Mouse (Mus musculus): ENCODE data around the gene Acbd7. TPM values are rescaled to one million over a fixed set of nuclear protein-coding genes. Genes with fewer than 3 reads are reported as not detected.

Acbd7 gene
- polyA plus RNA-seq (2014; fragmentation: Nextera tagmentation; extraction: Ambion mirVana) = 1.7 TPM in 1 of 2 replicates, not detected in the other

DNA sequence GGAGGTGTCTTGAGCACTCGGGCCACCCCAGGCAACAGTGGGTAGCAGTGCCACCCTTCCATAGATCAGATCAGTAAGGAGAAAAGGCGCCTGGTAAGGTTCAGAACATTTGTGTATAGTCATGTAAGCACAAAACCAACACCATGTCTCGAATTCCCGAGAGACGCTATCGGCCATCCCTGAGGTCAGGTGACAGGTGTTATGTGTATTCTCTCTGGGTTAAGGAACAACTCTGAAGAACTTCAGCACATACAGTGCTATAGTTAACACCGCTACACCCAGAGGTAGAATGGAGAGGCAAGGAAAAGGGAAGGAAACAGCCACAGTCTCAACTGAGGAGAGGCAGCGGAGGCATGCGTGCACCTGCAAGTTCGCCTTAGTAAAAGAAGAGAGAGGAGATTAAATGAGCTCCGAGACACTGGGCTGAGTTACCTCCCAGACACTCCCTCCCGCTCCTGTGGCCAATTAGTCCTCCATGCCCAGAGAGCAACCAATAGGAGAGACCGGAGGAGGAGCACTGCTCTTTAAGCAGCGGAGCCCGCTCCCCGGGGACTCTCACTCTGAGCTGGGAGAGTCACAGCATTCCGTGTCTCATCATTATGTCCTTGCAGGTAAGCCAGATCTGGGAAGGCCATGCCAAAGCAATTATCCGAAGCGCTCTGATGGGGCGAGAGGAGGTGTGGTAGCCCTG, at the start of gene Acbd7:
TSS of gene Acbd7 (plus strand) at position 558 of the 691 bp plus-strand sequence.
- 4% methylated on average over 20 of the region's 20 CpGs for WGBS
- peak within 1 kb of the TSS; percentile 18; the same call in 1 of the 2 replicates for H3K9ac ChIP-seq (ENCODE audit: low read length)

GRCm38 (mm10) chr2:3286243-3286642, 49.7 kb upstream of the Acbd7 start:
- H3K4me1 ChIP-seq (ENCODE audit: control insufficient read depth, insufficient read depth, low read length) = peaks cover 2% of the 10 kb centered on the region; the same call in 1 of the 2 replicates
- DNase-seq (ENCODE audit: low spot score) (no peak), ATAC-seq (ENCODE audit: insufficient read depth, low FRiP score, low TSS enrichment) (no peak)
- no peak overlapping the region for H3K4me3 ChIP-seq (ENCODE audit: low read depth, low read length)
- no peaks in the 10 kb centered on the region for H3K36me3 ChIP-seq (ENCODE audit: control insufficient read depth, insufficient read depth, low read length)
- WGBS = 94% methylated on average over 2 of the region's 2 CpGs
- no peak overlapping the region for H3K4me2 ChIP-seq (ENCODE audit: low read depth)
- no peaks in the 10 kb centered on the region for H3K9me3 ChIP-seq (ENCODE audit: control insufficient read depth, low read length)
- no peak overlapping the region for H3K9ac ChIP-seq (ENCODE audit: low read length)
- no peaks in the 10 kb centered on the region for H3K27me3 ChIP-seq (ENCODE audit: control insufficient read depth, insufficient read depth, low read length)
- no peak overlapping the region for H3K27ac ChIP-seq (ENCODE audit: low read depth, low read length)

More for the DNA sequence above, at the start of gene Acbd7:
- Histone ChIP-seq H3K27me3 (ENCODE audit: control insufficient read depth, insufficient read depth, low read length) (no peaks in the 10 kb centered on the region), H3K4me1 (ENCODE audit: control insufficient read depth, insufficient read depth, low read length) (peaks cover 5% of the 10 kb centered on the region; the same call in 1 of the 2 replicates), H3K36me3 (ENCODE audit: control insufficient read depth, insufficient read depth, low read length) (no peaks in the 10 kb centered on the region), H3K4me2 (ENCODE audit: low read depth) (peak within 1 kb of the TSS; percentile 47), H3K9me3 (ENCODE audit: control insufficient read depth, low read length) (no peaks in the 10 kb centered on the region), H3K27ac (ENCODE audit: low read depth, low read length) (no peak within 1 kb of the TSS), H3K4me3 (ENCODE audit: low read depth, low read length) (peak within 1 kb of the TSS; percentile 19)
- ATAC-seq (ENCODE audit: insufficient read depth, low FRiP score, low TSS enrichment) = no peak
- DNase-seq (ENCODE audit: low spot score) = peak; percentile 51

DNA sequence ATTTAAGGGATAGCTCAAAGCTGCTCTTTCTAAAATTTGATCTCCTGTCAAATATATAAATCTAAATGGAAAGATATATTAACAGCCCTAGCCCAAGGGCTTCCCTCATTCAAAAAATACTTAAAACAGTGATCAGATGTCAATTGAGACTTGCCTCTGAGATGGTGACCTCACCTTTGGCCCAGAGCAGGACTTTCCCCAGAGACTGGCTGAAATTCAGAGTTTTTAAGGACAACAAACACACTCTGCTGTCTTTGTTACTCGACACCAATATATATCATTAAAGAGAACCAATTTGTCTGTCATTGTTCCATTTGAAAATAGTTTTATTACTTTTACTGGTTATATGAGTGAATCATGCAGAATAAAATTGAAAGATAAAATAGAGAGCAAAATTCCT, 46.4 kb upstream of the Acbd7 start:
- H3K9me3 ChIP-seq (ENCODE audit: control insufficient read depth, low read length) = no peaks in the 10 kb centered on the region
- DNase-seq (ENCODE audit: low spot score) = no peak
- H3K9ac ChIP-seq (ENCODE audit: low read length) = no peak overlapping the region
- ATAC-seq (ENCODE audit: insufficient read depth, low FRiP score, low TSS enrichment) = no peak
- H3K4me2 ChIP-seq (ENCODE audit: low read depth) = no peak overlapping the region
- H3K27ac ChIP-seq (ENCODE audit: low read depth, low read length) = no peak overlapping the region
- no peaks in the 10 kb centered on the region for H3K27me3 ChIP-seq (ENCODE audit: control insufficient read depth, insufficient read depth, low read length)
- H3K36me3 ChIP-seq (ENCODE audit: control insufficient read depth, insufficient read depth, low read length) = no peaks in the 10 kb centered on the region
- H3K4me1 ChIP-seq (ENCODE audit: control insufficient read depth, insufficient read depth, low read length) = peaks cover 2% of the 10 kb centered on the region; the same call in 1 of the 2 replicates
- H3K4me3 ChIP-seq (ENCODE audit: low read depth, low read length) = no peak overlapping the region
- 85% methylated on average over 1 of the region's 1 CpGs for WGBS

DNA sequence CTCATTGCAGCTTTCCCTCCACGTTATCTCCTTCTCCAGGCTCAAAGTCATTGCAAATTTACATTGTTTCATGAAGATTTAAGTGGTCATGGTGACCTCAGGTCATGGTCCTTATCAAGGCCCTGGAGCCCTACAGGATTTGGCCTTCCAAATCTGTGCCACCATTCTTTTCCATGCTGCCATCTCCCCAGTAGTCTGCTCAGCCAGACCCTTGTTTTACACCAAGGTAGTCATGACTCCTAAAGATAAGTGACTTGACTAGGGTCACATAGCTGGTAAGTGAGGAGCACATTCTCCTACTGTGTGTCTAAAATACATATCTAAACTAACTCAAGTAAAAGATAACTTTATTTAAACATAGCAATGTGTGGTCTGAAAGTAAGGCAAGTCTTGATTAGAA, 43.8 kb upstream of the Acbd7 start:
- 84% methylated on average over 1 of the region's 1 CpGs for WGBS
- DNase-seq (ENCODE audit: low spot score) = no peak
- ATAC-seq (ENCODE audit: insufficient read depth, low FRiP score, low TSS enrichment) = no peak

DNA sequence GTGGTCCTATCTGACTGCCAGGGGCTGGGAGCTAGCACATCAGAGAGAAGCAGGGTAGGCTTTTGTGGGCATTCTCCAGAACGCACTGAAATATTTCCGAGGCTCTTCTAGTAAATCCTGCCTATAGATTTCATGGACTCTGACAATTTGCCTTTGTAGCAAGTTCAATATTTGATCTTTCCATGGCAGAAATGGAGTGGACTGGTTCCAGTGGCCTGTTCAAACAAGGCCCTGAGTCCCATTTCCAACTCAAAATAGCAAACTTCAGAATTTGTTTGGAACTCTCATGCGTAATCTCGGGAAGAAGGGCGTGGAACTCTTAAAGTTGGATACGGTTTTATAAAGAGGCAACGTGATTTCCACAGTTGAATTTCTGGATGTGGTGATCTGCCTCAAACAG, 40.1 kb upstream of the Acbd7 start:
- H3K4me1 ChIP-seq (ENCODE audit: control insufficient read depth, insufficient read depth, low read length) = no peaks in the 10 kb centered on the region
- no peak overlapping the region for H3K4me2 ChIP-seq (ENCODE audit: low read depth)
- no peaks in the 10 kb centered on the region for H3K36me3 ChIP-seq (ENCODE audit: control insufficient read depth, insufficient read depth, low read length)
- H3K27me3 ChIP-seq (ENCODE audit: control insufficient read depth, insufficient read depth, low read length) = no peaks in the 10 kb centered on the region
- WGBS = 94% methylated on average over 7 of the region's 7 CpGs
- H3K27ac ChIP-seq (ENCODE audit: low read depth, low read length) = no peak overlapping the region
- ATAC-seq (ENCODE audit: insufficient read depth, low FRiP score, low TSS enrichment) (no peak), DNase-seq (ENCODE audit: low spot score) (no peak)
- H3K4me3 ChIP-seq (ENCODE audit: low read depth, low read length) = no peak overlapping the region
- H3K9ac ChIP-seq (ENCODE audit: low read length) = no peak overlapping the region
- H3K9me3 ChIP-seq (ENCODE audit: control insufficient read depth, low read length) = no peaks in the 10 kb centered on the region

More for the DNA sequence above, 43.8 kb upstream of the Acbd7 start:
- Histone ChIP-seq H3K4me1 (ENCODE audit: control insufficient read depth, insufficient read depth, low read length) (no peaks in the 10 kb centered on the region), H3K4me3 (ENCODE audit: low read depth, low read length) (no peak overlapping the region), H3K4me2 (ENCODE audit: low read depth) (no peak overlapping the region), H3K9ac (ENCODE audit: low read length) (no peak overlapping the region), H3K27ac (ENCODE audit: low read depth, low read length) (no peak overlapping the region), H3K9me3 (ENCODE audit: control insufficient read depth, low read length) (no peaks in the 10 kb centered on the region), H3K27me3 (ENCODE audit: control insufficient read depth, insufficient read depth, low read length) (no peaks in the 10 kb centered on the region), H3K36me3 (ENCODE audit: control insufficient read depth, insufficient read depth, low read length) (no peaks in the 10 kb centered on the region)

DNA sequence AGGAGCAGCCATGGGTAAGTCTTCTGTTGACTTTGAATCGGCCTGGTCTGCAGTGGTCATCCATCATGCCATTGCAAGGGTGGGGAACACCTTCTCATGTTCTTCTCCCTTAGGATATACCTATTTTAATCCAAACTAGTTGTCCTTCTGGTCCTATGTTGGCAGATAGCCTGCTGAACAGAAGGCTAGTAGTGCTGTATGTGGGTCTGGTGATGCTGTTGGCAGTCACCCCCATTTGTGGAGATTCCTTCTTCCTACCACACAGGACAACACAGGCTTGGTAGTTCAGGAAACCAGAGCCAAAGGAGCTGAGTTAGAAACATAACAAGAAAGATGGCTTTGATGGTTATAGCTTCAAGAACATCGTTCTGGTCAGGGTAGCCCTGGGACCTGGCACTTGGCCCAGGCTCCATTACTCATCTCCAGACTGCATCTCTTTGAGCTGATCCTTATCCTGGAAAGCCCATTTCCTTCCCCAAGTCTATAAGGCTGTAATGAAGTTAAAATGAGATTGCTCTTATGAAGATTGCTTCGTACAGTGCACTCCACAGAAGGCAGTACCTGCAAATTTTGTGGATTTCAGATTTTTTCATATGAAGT, 30.4 kb upstream of the Acbd7 start:
- no peaks in the 10 kb centered on the region for H3K9me3 ChIP-seq (ENCODE audit: control insufficient read depth, low read length)
- no peaks in the 10 kb centered on the region for H3K27me3 ChIP-seq (ENCODE audit: control insufficient read depth, insufficient read depth, low read length)
- H3K4me3 ChIP-seq (ENCODE audit: low read depth, low read length) = no peak overlapping the region
- WGBS = 84% methylated on average over 3 of the region's 3 CpGs
- DNase-seq (ENCODE audit: low spot score) = no peak
- no peak overlapping the region for H3K9ac ChIP-seq (ENCODE audit: low read length)
- H3K4me1 ChIP-seq (ENCODE audit: control insufficient read depth, insufficient read depth, low read length) = no peaks in the 10 kb centered on the region
- H3K4me2 ChIP-seq (ENCODE audit: low read depth) = no peak overlapping the region
- no peak overlapping the region for H3K27ac ChIP-seq (ENCODE audit: low read depth, low read length)
- no peak for ATAC-seq (ENCODE audit: insufficient read depth, low FRiP score, low TSS enrichment)
- 0 out of 2 replicates have a peak, but pooled peaks cover 2% of the 10 kb centered on the region for H3K36me3 ChIP-seq (ENCODE audit: control insufficient read depth, insufficient read depth, low read length)

GRCm38 (mm10) chr2:3323132-3323531, 12.8 kb upstream of the Acbd7 start:
- WGBS = 85% methylated on average over 2 of the region's 2 CpGs

DNA sequence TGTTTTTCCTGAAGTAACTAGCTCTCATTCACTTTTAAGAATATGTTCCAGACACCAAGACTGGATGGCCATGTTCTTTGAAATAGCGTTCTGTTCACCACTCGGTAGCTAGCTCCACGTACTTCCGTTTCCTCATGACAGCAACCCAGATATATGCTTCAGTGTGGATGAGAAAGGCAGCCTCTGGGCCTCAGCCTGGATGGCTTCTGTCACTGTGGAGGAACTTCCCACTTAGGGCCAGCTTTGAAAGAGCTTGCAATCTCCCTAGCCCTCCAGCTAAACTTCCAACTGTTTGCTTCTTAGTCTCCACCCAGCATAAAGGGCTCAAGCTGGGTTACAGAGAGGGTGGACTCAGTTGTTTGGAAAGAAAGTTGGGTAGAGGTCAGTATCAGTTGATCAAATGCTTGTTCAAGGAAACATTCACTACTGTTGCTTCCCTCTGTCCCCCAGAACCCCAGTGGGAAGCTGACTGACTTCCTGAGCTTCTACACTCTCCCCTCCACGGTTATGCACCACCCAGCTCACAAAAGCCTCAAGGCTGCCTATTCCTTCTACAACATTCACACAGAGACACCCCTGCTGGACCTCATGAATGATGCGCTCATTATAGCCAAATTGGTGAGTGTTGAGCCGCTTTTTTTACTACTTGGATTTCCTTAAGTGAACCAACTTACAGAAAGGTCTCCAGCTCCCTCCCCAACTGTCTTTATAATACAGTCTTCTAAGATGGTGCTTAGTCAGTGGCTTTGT, 11.4 kb upstream of the Acbd7 start:
- no peak overlapping the region for H3K27ac ChIP-seq (ENCODE audit: low read depth, low read length)
- no peak overlapping the region for H3K4me3 ChIP-seq (ENCODE audit: low read depth, low read length)
- no peaks in the 10 kb centered on the region for H3K27me3 ChIP-seq (ENCODE audit: control insufficient read depth, insufficient read depth, low read length)
- H3K9ac ChIP-seq (ENCODE audit: low read length) = no peak overlapping the region
- 96% methylated on average over 7 of the region's 7 CpGs for WGBS
- no peaks in the 10 kb centered on the region for H3K4me1 ChIP-seq (ENCODE audit: control insufficient read depth, insufficient read depth, low read length)
- no peaks in the 10 kb centered on the region for H3K9me3 ChIP-seq (ENCODE audit: control insufficient read depth, low read length)
- no peak for DNase-seq (ENCODE audit: low spot score)
- peaks cover 8% of the 10 kb centered on the region; the same call in 1 of the 2 replicates for H3K36me3 ChIP-seq (ENCODE audit: control insufficient read depth, insufficient read depth, low read length)
- H3K4me2 ChIP-seq (ENCODE audit: low read depth) = no peak overlapping the region
- ATAC-seq (ENCODE audit: insufficient read depth, low FRiP score, low TSS enrichment) = no peak

More at GRCm38 (mm10) chr2:3323132-3323531, 12.8 kb upstream of the Acbd7 start:
- peaks cover 5% of the 10 kb centered on the region; the same call in 1 of the 2 replicates for H3K36me3 ChIP-seq (ENCODE audit: control insufficient read depth, insufficient read depth, low read length)
- H3K27ac ChIP-seq (ENCODE audit: low read depth, low read length) = no peak overlapping the region
- H3K4me3 ChIP-seq (ENCODE audit: low read depth, low read length) = no peak overlapping the region
- no peaks in the 10 kb centered on the region for H3K27me3 ChIP-seq (ENCODE audit: control insufficient read depth, insufficient read depth, low read length)
- H3K9me3 ChIP-seq (ENCODE audit: control insufficient read depth, low read length) = no peaks in the 10 kb centered on the region
- DNase-seq (ENCODE audit: low spot score) (no peak), ATAC-seq (ENCODE audit: insufficient read depth, low FRiP score, low TSS enrichment) (no peak)
- no peaks in the 10 kb centered on the region for H3K4me1 ChIP-seq (ENCODE audit: control insufficient read depth, insufficient read depth, low read length)
- H3K4me2 ChIP-seq (ENCODE audit: low read depth) = no peak overlapping the region
- H3K9ac ChIP-seq (ENCODE audit: low read length) = no peak overlapping the region
